Mouse (Mus musculus) left cerebral cortex, postnatal 14 days (tissue): ENCODE data around the gene Aifm2. TPM values are rescaled to one million over a fixed set of nuclear protein-coding genes. Genes with fewer than 3 reads are reported as not detected.

Experiments
- DNase-seq, 2 experiments: peaks; one replicate each; pipeline ENCODE4 v3.0.0; 2021 to 2022; ENCODE audit warnings: low spot score in 2 of 2, mixed read lengths in 1 of 2
- intact Hi-C: fragments of 180-260 bp; cut with DNase I; formaldehyde crosslinking; loops from one replicate; pipeline ENCODE4 v1.15.1; 2025
- total RNA-seq, 2 experiments: library from RNA; stranded (reverse); gene quantifications; 2 replicates each; pipeline ENCODE4 v1.2.3; 2021

The Aifm2 gene
- total RNA-seq, 2 experiments from 2014 or later = 5.0 to 8.1 TPM

DNA sequence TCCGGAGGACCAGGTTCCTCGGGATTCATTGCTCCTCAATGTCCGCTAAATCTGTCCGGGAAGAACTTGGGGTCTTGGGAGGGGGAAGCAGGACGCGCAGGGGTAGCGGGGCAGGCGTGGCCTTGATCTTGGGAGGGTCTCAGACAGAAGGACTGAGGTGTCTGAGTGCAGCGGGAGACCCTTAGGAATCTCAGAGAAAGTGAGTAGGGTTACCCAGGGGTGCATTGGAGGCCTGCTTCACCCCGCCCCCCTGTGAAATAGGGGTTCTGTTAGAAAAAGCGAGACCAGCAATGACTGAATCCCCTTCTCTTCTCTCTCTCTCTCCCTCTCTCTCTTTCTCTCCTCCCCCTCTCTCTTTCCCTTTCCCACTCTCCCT is 387 bp downstream of the Aifm2 start:
- no peak for DNase-seq
- intact Hi-C loops = no loop called here

DNA sequence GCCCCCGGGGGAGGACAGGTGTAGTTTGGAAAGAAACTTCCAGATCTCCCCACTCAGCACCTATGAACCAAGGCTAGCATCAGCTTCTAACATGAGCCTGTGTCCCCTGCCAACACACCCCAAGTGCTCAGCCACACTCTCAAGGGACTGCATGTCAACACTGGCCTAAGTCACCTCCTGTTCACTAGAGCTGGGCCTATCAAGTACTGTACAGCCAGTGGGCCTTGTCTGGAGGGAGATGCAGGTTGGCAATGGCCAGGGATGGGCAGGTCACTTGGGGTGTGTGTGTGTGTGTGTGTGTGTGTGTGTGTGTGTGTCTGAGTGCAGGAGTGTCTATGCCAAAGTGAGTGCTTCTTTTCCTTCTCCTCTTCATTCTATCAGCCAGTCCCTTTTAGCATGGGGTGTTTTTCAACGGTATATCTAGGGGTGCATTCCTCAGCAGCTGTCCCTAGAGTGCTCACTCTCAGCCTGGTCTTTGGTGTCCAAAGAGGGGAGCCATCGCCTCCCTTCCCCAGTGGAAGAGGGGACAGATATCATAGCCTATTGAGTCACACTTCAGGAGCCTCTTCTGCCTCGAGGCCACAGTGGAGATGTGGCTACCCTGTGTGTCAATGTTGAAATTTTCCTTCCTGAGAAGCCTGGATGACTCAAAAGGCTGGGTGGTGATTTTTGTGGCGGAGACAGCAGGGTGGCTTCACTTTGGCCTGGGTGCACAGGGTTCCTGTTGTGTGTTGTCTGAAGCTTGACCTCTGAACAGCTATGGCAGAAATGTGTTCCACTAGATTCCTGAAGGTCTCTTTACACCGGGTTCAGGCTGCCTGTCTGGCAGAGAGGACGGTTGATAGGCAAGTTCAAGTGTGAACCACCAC is 1.2 kb downstream of the Aifm2 start:
- intact Hi-C loops = no loop called here
- DNase-seq = no peak

DNA sequence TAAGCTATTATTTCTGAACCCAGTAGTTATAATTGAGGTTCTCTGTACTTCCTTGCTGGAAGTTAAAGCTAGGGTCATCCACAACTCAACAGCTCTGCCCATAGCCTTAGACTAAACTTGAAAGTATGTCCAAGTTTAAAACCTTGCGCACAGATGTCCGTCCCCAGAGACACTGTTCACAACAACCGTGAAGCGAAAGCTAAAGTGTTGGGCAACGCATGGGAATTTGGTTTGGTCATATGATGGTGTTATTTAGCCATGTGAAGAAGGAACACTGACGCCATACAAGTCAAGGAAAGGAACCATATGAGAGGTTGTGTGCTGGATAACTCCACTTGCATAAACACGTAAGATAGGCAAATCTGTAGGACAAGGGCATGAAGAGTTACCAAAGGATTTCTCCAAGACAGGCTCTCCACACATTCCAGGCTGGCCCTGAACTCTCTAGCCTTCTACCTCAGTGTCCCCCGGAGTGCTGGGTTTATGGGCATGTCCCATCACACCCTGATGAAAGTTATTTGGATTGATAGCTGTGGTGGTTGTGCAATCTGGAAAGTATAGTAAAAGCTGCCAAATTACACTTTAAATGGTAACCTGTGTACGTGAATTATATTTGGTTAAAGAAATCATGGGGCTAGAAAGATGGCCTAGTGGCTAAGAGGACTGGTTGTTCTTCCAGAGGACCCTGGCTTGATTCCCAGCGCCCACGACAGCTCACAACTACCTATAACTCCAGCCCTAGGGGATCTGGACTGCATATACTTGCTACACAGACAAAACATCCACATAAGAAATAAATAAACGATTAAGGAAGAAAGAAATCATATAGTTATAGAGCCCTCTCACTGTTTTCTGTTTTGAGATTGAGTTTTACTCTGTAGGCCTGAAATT is 2.6 kb downstream of the Aifm2 start:
- intact Hi-C loops = no loop called here
- no peak for DNase-seq

DNA sequence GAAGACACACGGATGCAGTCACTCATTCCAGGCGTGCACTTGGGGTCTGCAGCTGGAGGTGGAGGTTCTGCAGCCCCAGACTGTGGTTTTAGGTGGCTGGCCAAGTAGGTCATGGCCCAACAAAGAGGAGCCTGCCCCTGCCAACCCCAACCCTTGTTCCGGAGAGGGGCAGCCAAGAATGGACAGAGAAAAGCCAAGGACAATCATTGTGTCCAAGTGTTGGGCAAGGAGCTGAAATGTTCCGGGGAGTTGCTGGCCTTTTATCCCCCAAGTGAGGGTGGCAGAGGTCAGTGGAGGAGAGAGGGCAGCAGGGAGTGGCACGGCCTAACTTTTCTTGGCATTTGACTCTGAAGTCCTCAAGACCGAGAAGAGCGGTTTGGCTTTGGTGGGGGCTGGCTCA is 5.3 kb downstream of the Aifm2 start:
- DNase-seq = no peak
- intact Hi-C loops = no loop called here

DNA sequence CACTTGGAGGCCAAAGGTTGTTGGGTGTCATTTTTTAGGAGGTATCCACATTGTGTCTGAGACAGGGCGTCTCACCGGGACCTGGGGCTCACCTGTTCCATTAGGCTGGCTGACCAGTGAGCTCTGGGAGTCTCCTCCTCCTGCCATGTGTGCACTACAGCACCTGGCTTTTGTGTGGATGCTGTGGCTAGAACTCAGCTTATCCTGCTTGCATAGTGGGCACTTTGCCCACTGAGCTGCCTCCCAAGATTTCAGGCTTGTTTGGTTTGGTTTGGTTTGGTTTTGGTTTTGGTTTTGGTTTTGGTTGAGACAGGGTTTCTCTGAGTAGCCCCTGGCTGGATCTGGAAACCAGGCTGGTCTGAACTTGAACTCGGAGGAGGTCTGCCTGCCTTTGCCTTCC is 7.2 kb downstream of the Aifm2 start:
- no peak for DNase-seq
- intact Hi-C loops = no loop called here

DNA sequence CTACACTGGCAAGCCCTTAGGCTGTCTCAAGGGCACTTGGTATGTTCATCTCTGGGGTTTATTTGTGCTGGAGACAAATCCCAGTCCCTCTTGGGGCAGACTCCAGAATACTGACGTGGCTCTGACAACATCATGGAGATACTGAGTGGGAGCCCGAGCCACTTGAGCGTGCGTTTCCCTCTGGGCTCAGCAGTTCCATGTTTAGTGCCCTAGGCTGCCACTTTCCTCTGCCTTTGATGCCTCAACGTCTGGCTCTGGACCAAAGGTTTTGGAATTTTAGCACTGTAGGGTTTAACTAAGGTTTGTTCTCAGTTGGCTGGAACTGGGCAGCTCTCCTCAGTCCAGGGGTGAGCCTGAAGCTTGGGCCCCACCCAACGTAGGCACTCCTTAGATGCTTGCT is 8.2 kb downstream of the Aifm2 start:
- intact Hi-C loops = no loop called here
- no peak for DNase-seq

DNA sequence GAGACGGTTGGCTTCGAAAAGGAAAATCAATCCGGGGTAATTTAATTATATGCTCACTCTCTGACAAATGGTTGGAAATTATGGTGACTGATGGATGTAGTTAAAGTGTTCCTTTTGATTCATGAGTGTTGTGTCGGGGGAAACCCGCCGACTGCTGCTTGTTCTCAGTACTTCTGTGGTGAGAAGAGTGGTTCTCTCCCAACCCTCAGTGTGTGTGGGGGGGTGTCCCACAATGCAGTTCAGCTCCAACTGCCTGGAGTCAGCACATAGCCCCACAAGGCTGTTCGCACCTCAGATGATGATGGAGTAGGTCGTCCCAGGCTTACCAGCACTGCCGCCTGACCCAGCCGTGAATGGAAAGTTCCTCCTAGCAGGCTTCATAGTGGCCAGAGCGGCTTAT is 14.1 kb downstream of the Aifm2 start:
- DNase-seq = peak; percentile 33 to 49
- intact Hi-C loops = no loop called here

DNA sequence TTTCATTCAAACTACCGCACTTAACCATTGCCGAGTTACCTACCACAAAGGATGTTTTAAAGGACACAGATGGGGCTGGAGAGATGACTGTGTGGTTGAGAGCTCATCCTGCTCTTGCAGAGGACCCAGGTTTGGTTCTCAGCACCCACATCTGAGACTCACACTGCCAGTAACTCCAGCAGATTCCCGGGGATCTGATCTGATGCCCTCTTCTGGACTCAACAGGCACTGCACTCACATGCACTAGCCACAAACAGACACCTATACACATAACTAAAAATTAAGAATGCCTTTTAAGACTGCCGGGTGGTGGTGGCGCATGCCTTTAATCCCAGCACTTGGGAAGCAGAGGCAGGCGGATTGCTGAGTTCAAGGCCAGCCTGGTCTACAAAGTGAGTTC is 15.1 kb downstream of the Aifm2 start:
- no peak for DNase-seq
- intact Hi-C loops = no loop called here

DNA sequence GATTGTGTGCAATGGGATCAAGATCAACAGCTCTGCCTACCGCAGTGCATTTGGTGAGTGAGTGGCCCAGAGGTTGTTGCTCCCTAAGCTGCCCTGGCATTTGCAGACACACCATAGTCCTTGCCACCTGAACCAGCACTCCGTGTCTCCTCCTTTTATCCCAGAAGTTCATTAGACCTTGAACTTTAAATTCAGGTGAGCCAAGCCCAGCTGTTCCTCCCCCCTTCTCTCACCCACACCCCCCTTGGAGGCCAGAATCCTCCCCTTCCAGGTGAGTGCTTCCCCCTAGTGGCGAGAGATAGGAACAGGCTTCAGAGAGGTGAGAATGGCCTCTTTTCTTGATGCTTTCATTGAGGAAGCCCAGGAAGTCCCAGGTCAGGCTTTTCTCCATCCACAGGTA is 19.3 kb downstream of the Aifm2 start:
- intact Hi-C loops = no loop called here
- DNase-seq = no peak

DNA sequence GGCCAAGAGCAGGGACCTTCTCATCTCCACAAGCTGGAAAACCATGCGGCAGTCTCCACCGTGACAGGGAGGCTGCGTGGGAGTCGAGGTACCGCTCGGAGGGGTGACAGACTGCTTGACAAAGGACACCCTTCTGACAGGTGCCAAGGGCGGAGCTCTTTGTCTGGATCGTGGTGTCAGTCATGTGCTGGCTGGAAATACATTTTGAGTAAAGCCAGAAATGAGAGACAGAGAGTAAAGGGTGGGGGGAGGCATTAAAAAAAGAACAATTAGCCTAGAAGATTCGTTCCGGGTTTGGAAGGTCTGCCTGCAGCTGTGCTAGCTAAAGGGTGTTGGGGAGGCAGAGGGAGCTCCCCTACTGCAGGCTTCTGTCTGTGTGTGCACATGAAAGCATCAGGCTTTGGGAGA is 21.6 kb downstream of the Aifm2 start:
- peak in 1 of 2 experiments; percentile 61 for DNase-seq
- intact Hi-C loops = no loop called here

DNA sequence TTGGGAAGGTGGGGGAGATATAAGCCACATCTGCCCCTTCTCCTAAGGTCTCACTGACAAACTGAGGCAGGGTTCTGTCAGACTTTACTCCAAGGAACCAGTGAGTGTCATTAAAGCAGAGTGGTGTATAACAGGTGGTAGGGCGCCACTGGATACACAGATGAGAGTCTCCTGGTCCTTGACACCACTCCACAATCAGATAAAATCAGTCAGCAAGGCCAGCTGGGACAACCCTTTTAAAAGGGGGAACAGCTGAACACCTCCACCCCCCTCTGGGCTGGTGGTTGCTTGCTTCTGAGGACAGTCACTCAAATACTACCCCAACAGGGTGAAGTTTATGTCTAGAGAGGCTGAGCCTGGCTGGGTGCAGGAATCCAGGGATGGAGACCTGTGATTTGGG is 22.5 kb downstream of the Aifm2 start:
- intact Hi-C loops = no loop called here
- no peak for DNase-seq

DNA sequence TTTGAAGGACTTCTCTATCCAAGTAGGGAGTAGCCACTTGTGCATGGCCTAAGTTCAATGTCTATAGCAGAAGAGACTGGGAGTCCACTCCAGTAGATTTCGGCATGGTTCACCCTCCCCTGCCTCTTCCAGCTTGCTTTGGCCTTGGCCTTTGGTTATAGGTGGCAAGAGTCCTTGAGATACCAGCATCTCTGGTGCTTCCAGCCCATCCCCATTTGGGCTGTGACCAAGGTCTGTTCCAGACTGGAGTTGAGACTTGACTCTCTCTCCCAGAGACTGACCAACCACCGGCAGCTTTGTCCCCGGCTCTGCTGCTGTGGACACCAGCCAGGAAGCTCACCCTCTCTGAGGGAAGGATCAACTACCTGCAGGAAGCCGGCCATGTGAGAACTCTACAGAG is 23.1 kb downstream of the Aifm2 start:
- no peak for DNase-seq
- intact Hi-C loops = no loop called here

DNA sequence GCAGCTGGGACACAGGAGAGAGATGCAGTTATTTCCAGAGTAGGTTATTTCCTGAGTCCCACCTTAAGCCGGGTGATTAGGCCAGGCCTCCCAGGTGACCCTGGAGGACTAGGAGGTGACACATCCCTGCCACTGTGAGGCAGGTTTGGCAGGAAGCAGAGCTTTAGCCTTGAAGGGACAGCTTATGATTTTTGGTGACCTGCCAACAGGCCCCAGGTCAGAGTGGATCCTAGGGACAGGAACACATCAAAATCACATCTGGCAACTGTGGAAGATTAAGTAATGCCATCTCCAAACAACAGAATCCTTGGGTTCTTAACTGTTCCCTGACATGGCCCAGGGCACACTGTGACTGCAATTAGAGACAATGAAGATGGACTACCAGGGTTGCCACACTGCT is 26.2 kb downstream of the Aifm2 start:
- no peak for DNase-seq
- intact Hi-C loops = no loop called here

DNA sequence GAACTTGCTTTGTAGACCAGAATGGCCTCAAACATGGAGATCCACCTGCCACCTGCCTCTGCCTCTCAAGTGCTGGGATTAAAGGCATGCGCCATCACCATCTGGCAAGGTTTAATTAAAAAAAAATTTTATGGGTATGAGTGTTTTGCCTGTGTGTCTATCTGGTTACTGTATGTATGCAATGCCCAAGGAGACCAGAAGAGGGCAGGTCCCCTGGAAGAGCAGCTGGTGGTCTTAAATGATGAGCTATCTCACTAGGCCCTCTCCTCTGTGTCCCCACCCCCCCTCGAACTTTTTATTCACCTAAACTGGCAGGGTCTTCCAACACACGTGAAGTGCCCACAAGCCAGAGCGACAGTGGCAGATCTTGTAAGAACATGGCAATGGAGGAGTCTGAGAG is 26.8 kb downstream of the Aifm2 start:
- intact Hi-C loops = no loop called here
- DNase-seq = no peak

DNA sequence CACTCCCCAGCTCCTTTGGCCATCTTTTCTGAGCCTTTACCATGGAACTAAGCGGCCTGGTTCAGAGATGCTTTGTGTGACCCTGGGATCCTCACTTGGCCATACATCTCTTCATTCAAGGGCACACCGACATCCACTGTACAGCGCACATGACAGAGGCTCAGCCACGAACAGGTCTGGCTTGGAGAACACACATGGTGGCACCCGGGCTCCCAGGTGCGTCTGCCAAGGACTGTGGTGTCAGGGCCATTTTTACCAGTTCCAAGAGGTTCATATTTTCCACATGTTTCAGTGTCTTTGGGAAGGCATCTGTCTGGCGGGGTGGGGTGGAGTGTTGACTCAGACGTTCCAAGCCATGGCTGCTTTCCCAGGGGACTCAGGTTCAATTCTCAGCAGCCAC is 27.3 kb downstream of the Aifm2 start:
- intact Hi-C loops = no loop called here
- DNase-seq = no peak

DNA sequence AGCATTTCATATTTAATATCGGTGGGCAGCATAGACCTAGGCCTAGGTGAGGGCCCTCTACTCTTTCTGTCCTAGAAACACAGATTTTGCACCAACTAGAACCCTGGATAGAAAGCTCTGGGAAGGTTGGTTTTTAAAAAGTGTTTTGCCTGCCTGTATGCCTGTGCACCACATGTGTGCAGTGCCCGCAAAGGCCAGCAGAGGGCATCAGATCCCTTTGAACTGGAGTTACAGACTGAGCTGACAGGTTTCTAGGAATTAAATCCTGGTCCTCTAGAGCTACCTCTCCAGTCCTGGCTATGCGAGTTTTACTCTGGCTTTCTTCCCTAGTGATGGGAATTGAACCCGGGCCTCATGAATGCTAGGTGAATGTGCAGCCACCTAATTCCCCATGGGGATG is 30.1 kb downstream of the Aifm2 start:
- intact Hi-C loops = no loop called here
- DNase-seq = peak; percentile 43 to 65

DNA sequence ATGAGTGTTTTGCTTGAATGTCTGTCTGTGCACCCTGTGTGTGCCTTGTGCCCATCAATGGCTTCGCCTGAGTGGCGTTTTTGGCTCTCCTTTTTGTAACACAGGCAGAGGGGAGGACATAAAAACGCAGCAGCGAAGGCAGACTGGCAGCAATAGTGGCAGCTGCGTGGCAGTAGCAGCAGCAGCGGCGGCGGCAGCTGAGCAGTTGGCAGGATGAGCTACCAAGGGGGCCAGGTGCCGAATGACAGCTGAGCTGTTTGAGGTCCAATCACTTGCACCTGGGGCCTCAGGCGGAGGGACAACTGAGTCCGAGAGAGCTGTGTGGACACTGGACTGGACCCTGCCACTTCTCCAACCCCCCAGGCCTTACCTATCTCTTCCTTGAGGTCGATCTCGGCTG is 32.2 kb downstream of the Aifm2 start:
- intact Hi-C loops = no loop called here
- DNase-seq = no peak

DNA sequence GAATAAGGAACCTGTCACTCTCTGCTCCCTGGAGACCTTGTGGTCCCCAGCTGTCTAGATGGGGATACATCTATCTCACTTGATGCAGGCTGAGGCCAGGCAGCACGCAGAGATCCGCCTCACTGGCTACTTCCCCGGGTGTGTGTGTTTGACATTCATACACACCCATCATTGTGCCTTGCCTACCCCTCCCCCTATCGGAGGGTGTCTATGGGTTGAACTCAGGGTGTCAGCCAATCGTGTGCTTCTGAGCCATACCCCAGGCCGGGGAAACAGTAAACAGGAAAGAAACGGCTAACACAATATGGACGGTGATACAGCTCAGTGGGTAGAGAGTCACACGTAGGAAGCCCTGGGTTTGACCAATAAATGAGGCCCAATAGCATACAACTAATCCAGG is 35.0 kb downstream of the Aifm2 start:
- intact Hi-C loops = no loop called here
- DNase-seq = no peak

DNA sequence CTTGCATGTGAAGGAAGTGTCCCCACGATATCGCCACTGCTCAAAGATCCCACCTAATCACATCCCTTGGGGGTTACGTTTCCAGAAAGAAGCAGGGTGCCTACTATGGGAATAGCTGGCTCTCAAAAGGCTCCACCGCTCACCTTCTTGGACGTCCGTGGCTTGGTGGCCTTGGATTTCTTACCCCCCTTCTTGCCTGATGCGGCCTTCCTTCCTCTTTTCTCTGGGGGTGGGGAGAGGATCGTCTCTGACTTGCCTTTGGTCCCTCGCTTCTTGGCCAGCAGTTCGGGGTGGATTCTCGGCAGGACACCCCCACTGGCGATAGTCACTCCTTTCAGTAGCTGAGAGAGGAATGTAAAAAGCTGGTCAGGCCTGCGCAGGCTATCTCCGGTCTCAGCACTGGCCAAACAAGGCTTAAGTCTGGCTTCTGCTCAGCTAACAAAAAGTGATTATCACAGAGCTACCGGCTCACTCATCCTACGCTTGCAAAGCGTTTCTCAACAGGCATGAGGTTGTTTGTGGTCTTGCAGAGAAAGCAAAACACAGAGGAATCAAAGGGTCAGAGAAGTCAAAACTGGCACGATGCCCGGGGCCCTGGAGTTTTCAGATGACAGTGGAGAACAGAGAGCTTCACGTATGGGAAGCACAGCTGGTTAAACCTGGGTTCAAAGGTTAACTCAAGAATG is 36.6 kb downstream of the Aifm2 start:
- no peak for DNase-seq
- intact Hi-C loops = no loop called here

DNA sequence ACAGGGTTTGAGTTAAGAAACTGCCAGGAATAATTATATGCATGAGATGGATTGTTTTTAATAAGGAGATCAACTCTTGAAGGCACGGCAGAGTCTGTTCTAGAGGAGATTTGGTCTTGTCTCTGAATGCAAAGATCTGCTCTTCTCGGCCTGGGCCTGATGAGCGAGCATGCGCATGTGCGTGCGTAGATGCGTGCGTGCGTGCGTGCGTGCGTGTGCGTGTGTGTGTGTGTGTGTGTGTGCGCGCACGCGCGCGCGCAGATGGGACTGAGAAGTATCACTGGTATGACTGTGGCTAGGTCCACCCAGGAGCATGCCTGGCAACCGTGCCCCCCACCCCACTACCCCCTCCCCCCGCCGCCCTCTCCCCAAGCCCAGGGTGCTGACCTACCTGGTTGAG is 38.0 kb downstream of the Aifm2 start:
- intact Hi-C loops = no loop called here

More for the DNA sequence above, 38.0 kb downstream of the Aifm2 start:
- DNase-seq = no peak
